Mouse (Mus musculus) kidney, adult 10 weeks (tissue): ENCODE results near the gene Zfy1. TPM values are rescaled to one million over a fixed set of nuclear protein-coding genes. Genes with fewer than 3 reads are reported as not detected.

Experiments
- polyA plus RNA-seq: library from polyadenylated mRNA; stranded (reverse); fragments of 350-450 nt; fragmentation: Illumina TruSeq; extraction: RNeasy Lipid Tissue Mini Kit (QIAGEN cat#74804); gene quantifications from one replicate; pipeline ENCODE4 v1.2.3, GENCODE M21; 2014; ENCODE audit warnings: low read depth, low replicate concordance

Zfy1 gene
- polyA plus RNA-seq, result not detected

GRCm38 (mm10) chrY:797309-797708 lies at the start of gene Zfy1:
TSS of gene Zfy1 (minus strand) at chrY:797409.

GRCm38 (mm10) chrY:818396-818795 lies 21.2 kb upstream of the Zfy1 start, which contains the start of gene Uba1y:
TSS of gene Uba1y (plus strand) at chrY:818649.

Other genes starting within 250 kb of the Zfy1 start
- gene Uba1y, start 21.2 kb upstream of the Zfy1 start, polyA plus RNA-seq, result not detected
- gene Kdm5d, start 100.4 kb upstream of the Zfy1 start, polyA plus RNA-seq, result not detected
- gene Eif2s3y, start 213.1 kb upstream of the Zfy1 start, polyA plus RNA-seq, result not detected